Mouse (Mus musculus): ENCODE data around the gene Nfia. TPM values are rescaled to one million over a fixed set of nuclear protein-coding genes. Genes with fewer than 3 reads are reported as not detected.

Nfia gene
- total RNA-seq, 1 experiment, result 0.27 TPM

DNA sequence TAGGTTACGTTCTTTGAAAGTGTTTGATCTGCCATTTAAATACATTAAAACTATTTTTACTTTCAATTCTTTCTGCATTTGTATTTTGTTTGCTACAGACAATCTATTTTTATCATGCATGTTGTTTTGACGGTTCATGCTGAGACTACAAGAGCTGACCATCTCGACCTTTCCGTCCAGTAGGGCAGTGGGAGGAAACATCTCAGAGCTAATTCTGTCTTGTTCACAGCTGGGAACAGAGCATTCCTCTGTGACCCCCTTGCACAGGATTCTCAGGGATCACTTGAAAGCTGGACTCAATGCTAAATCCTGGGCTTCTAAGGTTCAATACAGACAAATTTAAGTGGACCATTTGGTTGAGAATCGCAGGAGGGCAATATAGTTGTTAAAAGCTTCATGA, 93.9 kb downstream of the Nfia start:
- in situ Hi-C loops (cut with MboI; ENCODE audit: low sequenced_read_pairs in 2 of 2, unreplicated experiment in 2 of 2), result no loop called here
- Histone ChIP-seq H3K4me1 (ENCODE audit: control insufficient read depth in 2 of 2, insufficient read depth in 2 of 2, low read length in 2 of 2, poor library complexity in 1 of 2) (no peaks in the 10 kb centered on the region), H3K9ac (ENCODE audit: insufficient read depth, low read depth, low read length, poor library complexity, severe bottlenecking) (no peak overlapping the region), H3K36me3 (ENCODE audit: control insufficient read depth, insufficient read depth, low read length, poor library complexity, severe bottlenecking) (no peaks in the 10 kb centered on the region), H3K4me3 (ENCODE audit: insufficient read depth in 1 of 2, low read depth in 1 of 2, low read length in 2 of 2, poor library complexity in 1 of 2, severe bottlenecking in 1 of 2) (no peak overlapping the region), H3K27ac (ENCODE audit: insufficient read depth, low read depth, low read length, poor library complexity, severe bottlenecking) (no peak overlapping the region), H3K9me3 (ENCODE audit: control insufficient read depth, insufficient read depth, low read depth, low read length) (no peaks in the 10 kb centered on the region)
- DNase-seq (ENCODE audit: low read depth, low spot score), result no peak
- no peak for TF ChIP-seq CHD2 (IDR thresholded peaks at IDR 0.05; ENCODE audit: low read depth, low read length)
- no peak for TF ChIP-seq HCFC1 (IDR thresholded peaks at IDR 0.05; ENCODE audit: borderline replicate concordance, insufficient read depth, low read length)
- no peak for TF ChIP-seq ZNF384 (IDR thresholded peaks at IDR 0.05; ENCODE audit: low read depth, low read length)
- TF ChIP-seq MAFK (IDR thresholded peaks at IDR 0.05; ENCODE audit: insufficient read depth, low read depth, low read length), result no peak
- no peak for TF ChIP-seq ZC3H11A (IDR thresholded peaks at IDR 0.05; ENCODE audit: borderline replicate concordance, low read depth, low read length)

DNA sequence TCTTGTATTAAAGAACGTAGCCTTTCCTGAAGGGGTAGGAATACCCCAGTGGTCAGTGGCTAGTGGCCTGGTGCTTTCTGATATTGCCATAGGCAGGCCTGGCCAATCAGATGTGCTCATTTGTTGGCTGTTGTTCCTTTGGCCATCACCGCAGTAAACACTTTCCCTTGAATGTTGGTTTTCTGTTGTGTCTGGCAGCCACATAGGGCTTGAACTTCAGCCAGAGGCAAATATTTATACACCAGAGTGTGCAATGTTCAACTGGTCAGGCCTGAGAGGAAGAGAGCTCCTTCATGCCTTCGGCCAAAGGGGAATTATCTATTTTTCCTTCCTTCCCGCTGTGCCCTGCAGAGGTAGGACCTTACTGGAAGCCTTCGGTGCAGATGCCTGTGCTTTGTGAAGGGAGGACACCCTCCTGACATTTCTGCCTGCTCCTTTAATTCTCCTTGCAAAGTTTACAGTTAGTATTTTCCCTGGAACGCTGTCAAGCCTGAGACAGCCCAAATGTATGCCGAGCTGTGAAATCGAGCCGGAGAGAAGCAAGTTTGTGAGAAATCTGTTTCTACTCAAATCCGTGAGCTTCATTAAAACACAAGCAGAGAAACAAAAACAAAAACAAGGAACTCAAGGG, 95.9 kb downstream of the Nfia start:
- in situ Hi-C loops (cut with MboI; ENCODE audit: low sequenced_read_pairs in 2 of 2, unreplicated experiment in 2 of 2), result no loop called here
- Histone ChIP-seq H3K36me3 (ENCODE audit: control insufficient read depth, insufficient read depth, low read length, poor library complexity, severe bottlenecking) (no peaks in the 10 kb centered on the region), H3K9ac (ENCODE audit: insufficient read depth, low read depth, low read length, poor library complexity, severe bottlenecking) (no peak overlapping the region), H3K27ac (ENCODE audit: insufficient read depth, low read depth, low read length, poor library complexity, severe bottlenecking) (no peak overlapping the region), H3K4me3 (ENCODE audit: insufficient read depth in 1 of 2, low read depth in 1 of 2, low read length in 2 of 2, poor library complexity in 1 of 2, severe bottlenecking in 1 of 2) (no peak overlapping the region), H3K4me1 (ENCODE audit: control insufficient read depth in 2 of 2, insufficient read depth in 2 of 2, low read length in 2 of 2, poor library complexity in 1 of 2) (no peaks in the 10 kb centered on the region), H3K9me3 (ENCODE audit: control insufficient read depth, insufficient read depth, low read depth, low read length) (no peaks in the 10 kb centered on the region)
- no peak for TF ChIP-seq MAFK (IDR thresholded peaks at IDR 0.05; ENCODE audit: insufficient read depth, low read depth, low read length)
- no peak for TF ChIP-seq ZC3H11A (IDR thresholded peaks at IDR 0.05; ENCODE audit: borderline replicate concordance, low read depth, low read length)
- TF ChIP-seq CHD2 (IDR thresholded peaks at IDR 0.05; ENCODE audit: low read depth, low read length), result no peak
- no peak for TF ChIP-seq ZNF384 (IDR thresholded peaks at IDR 0.05; ENCODE audit: low read depth, low read length)
- TF ChIP-seq HCFC1 (IDR thresholded peaks at IDR 0.05; ENCODE audit: borderline replicate concordance, insufficient read depth, low read length), result no peak
- DNase-seq (ENCODE audit: low read depth, low spot score), result no peak

DNA sequence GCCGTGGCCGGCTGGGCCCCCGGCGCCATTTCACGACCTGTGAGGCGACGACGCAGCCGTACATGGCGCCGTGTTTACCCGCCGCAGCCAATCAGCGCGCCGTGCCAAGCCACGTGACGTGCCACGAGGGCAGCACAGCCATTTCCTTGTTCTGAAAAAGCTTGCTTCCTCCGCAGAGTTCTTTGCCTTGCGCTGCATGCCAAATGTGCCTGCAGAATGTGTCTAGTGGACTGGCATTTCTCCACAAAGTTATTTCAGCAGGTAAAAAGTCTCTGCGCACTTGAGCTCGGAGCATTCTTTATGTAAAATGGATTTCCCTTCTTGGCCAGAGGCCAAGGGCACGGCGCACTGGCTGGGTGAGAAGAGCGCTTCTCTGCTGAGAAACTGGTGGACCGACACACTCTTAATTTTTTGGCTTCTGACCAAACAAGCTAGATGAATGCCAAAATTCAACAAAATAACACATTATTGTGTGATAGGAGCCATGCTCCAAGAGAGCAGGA, 96.5 kb downstream of the Nfia start:
- H3K36me3 ChIP-seq (ENCODE audit: control insufficient read depth, insufficient read depth, low read length, poor library complexity, severe bottlenecking), result no peaks in the 10 kb centered on the region
- H3K4me1 ChIP-seq (ENCODE audit: control insufficient read depth in 2 of 2, insufficient read depth in 2 of 2, low read length in 2 of 2, poor library complexity in 1 of 2), result no peaks in the 10 kb centered on the region
- H3K9me3 ChIP-seq (ENCODE audit: control insufficient read depth, insufficient read depth, low read depth, low read length), result no peaks in the 10 kb centered on the region
- no peak for TF ChIP-seq ZNF384 (IDR thresholded peaks at IDR 0.05; ENCODE audit: low read depth, low read length)
- TF ChIP-seq MAFK (IDR thresholded peaks at IDR 0.05; ENCODE audit: insufficient read depth, low read depth, low read length), result no peak
- no peak; the same call in 1 of the 2 replicates for TF ChIP-seq ZC3H11A (IDR thresholded peaks at IDR 0.05; ENCODE audit: borderline replicate concordance, low read depth, low read length)
- TF ChIP-seq HCFC1 (IDR thresholded peaks at IDR 0.05; ENCODE audit: borderline replicate concordance, insufficient read depth, low read length), result no peak
- no peak for TF ChIP-seq CHD2 (IDR thresholded peaks at IDR 0.05; ENCODE audit: low read depth, low read length)
- no peak overlapping the region for H3K27ac ChIP-seq (ENCODE audit: insufficient read depth, low read depth, low read length, poor library complexity, severe bottlenecking)
- DNase-seq (ENCODE audit: low read depth, low spot score), result peak; percentile 31
- peak overlapping the region in 1 of 2 experiments; percentile 22; a peak in 1 of 4 replicates for H3K4me3 ChIP-seq (ENCODE audit: insufficient read depth in 1 of 2, low read depth in 1 of 2, low read length in 2 of 2, poor library complexity in 1 of 2, severe bottlenecking in 1 of 2)
- no peak overlapping the region for H3K9ac ChIP-seq (ENCODE audit: insufficient read depth, low read depth, low read length, poor library complexity, severe bottlenecking)
- in situ Hi-C loops (cut with MboI; ENCODE audit: low sequenced_read_pairs in 2 of 2, unreplicated experiment in 2 of 2), result no loop called here

GRCm38 (mm10) chr4:97869451-97869850, 96.9 kb downstream of the Nfia start:
- no peaks in the 10 kb centered on the region for H3K4me1 ChIP-seq (ENCODE audit: control insufficient read depth in 2 of 2, insufficient read depth in 2 of 2, low read length in 2 of 2, poor library complexity in 1 of 2)
- H3K4me3 ChIP-seq (ENCODE audit: insufficient read depth in 1 of 2, low read depth in 1 of 2, low read length in 2 of 2, poor library complexity in 1 of 2, severe bottlenecking in 1 of 2), result no peak overlapping the region
- no peak for TF ChIP-seq ZC3H11A (IDR thresholded peaks at IDR 0.05; ENCODE audit: borderline replicate concordance, low read depth, low read length)
- TF ChIP-seq ZNF384 (IDR thresholded peaks at IDR 0.05; ENCODE audit: low read depth, low read length), result no peak
- no peak for TF ChIP-seq CHD2 (IDR thresholded peaks at IDR 0.05; ENCODE audit: low read depth, low read length)
- TF ChIP-seq HCFC1 (IDR thresholded peaks at IDR 0.05; ENCODE audit: borderline replicate concordance, insufficient read depth, low read length), result no peak
- TF ChIP-seq MAFK (IDR thresholded peaks at IDR 0.05; ENCODE audit: insufficient read depth, low read depth, low read length), result no peak
- no peak for DNase-seq (ENCODE audit: low read depth, low spot score)
- H3K27ac ChIP-seq (ENCODE audit: insufficient read depth, low read depth, low read length, poor library complexity, severe bottlenecking), result no peak overlapping the region
- no peaks in the 10 kb centered on the region for H3K9me3 ChIP-seq (ENCODE audit: control insufficient read depth, insufficient read depth, low read depth, low read length)
- no peaks in the 10 kb centered on the region for H3K36me3 ChIP-seq (ENCODE audit: control insufficient read depth, insufficient read depth, low read length, poor library complexity, severe bottlenecking)
- in situ Hi-C loops (cut with MboI; ENCODE audit: low sequenced_read_pairs in 2 of 2, unreplicated experiment in 2 of 2), result no loop called here
- no peak overlapping the region for H3K9ac ChIP-seq (ENCODE audit: insufficient read depth, low read depth, low read length, poor library complexity, severe bottlenecking)

Measured in ES-E14 (cell line).